Mouse (Mus musculus): ENCODE measurements at regions not wholly inside any gene's neighbourhood (a gene's known extent, or its start where the extent isn't known, plus 50 kb on each side); places are given as distances from the start of the nearest gene placed in this dataset.

DNA sequence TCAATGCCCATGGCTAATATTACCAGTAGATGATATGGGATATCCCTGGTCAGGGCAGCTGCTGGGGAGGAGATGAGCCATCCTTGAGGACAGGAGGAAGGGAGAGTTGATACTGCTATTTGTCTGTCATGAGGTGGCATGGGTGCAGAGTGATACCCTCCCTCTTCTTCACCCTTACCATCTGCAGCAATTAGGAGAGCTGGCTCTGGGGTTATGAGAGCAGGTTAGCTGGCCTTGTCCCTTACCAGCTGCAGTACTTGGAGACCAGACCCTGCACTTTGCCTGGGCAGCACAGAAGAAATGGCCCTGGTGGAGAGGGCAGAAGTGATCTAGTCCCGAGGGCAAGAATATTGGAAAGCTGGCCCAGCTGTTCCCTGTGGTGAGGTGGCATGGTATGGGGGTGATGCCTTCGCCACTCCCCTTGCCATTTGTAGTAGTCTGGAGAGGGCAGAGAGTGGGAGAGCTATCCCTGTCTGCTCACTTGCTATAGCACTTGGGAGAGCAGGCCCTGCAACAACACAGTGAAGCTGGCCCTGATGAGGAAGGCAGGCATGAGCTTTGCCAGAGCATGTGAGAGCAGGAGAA is 73.6 kb upstream of the Ppp6c start:
- WGBS = 86% methylated on average over 2 of the region's 2 CpGs
- no peaks in the 10 kb centered on the region for H3K36me3 ChIP-seq

DNA sequence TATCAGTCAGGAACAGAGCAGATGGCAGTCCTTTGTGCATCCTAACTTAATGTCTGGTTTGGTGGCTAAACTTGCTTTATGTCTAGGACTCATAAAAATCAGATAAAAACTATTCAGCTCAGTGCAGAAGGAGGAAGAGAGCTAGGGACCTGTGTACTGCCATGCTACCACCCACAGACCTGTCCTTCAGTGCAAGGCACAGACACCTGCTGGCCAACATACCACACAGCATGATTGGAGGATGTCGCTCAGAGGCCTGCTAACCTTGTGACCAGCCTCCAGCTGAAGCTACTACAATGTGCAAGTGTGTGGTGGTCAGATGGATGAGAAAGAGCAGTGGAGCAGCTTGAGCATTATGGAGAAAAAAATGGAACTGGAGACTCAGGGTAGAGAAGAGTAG is 73.0 kb upstream of the Ppp6c start:
- Histone ChIP-seq H3K27ac (no peak overlapping the region), H3K4me1 (replicated peaks) (no peaks in the 10 kb centered on the region), H3K36me3 (no peaks in the 10 kb centered on the region), H3K27me3 (ENCODE audit: insufficient read depth, poor library complexity, severe bottlenecking) (no peaks in the 10 kb centered on the region), H3K4me3 (no peak overlapping the region), H3K9me3 (no peaks in the 10 kb centered on the region)
- WGBS = 91% methylated on average over 1 of the region's 1 CpGs
- DNase-seq (ENCODE audit: low spot score) = no peak

More for the DNA sequence above, 73.6 kb upstream of the Ppp6c start:
- H3K4me3 ChIP-seq = no peak overlapping the region
- H3K4me1 ChIP-seq (replicated peaks) = no peaks in the 10 kb centered on the region
- H3K27me3 ChIP-seq (ENCODE audit: insufficient read depth, poor library complexity, severe bottlenecking) = no peaks in the 10 kb centered on the region
- H3K27ac ChIP-seq = no peak overlapping the region
- H3K9me3 ChIP-seq = no peaks in the 10 kb centered on the region
- no peak for DNase-seq (ENCODE audit: low spot score)

GRCm38 (mm10) chr2:39295435-39295834 is 69.2 kb upstream of the Ppp6c start:
- Histone ChIP-seq H3K36me3 (no peaks in the 10 kb centered on the region), H3K4me3 (no peak overlapping the region), H3K4me1 (replicated peaks) (no peaks in the 10 kb centered on the region), H3K9me3 (no peaks in the 10 kb centered on the region), H3K27me3 (ENCODE audit: insufficient read depth, poor library complexity, severe bottlenecking) (no peaks in the 10 kb centered on the region), H3K27ac (no peak overlapping the region)
- WGBS = 98% methylated on average over 1 of the region's 1 CpGs
- DNase-seq (ENCODE audit: low spot score) = no peak

DNA sequence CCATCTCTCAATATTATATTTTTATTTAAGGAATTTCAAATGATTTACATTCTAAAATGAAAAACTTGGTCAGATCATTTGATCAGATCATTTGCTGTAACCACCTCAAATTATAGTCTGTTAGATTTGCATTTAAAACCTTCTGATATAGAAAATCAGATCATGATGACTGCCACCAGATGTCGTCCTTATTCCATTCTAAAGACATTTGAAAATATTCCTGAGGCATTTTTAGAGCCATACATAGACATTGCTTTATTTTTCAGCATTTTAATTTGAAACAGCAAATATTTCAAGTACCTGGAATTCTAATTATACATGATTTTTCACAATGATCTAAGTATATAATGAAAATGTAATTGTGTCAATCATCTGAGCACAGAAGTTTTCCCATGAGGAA is 52.0 kb upstream of the Ppp6c start:
- no peaks in the 10 kb centered on the region for H3K9me3 ChIP-seq
- WGBS = 57% methylated on average over 1 of the region's 1 CpGs
- no peaks in the 10 kb centered on the region for H3K4me1 ChIP-seq (replicated peaks)
- no peak overlapping the region for H3K4me3 ChIP-seq
- DNase-seq (ENCODE audit: low spot score) = no peak
- H3K27me3 ChIP-seq (ENCODE audit: insufficient read depth, poor library complexity, severe bottlenecking) = no peaks in the 10 kb centered on the region
- no peak overlapping the region for H3K27ac ChIP-seq
- H3K36me3 ChIP-seq = no peaks in the 10 kb centered on the region
